Comparison of ENCODE assay signal across 8 mouse cellular contexts in the genomic region with DNA sequence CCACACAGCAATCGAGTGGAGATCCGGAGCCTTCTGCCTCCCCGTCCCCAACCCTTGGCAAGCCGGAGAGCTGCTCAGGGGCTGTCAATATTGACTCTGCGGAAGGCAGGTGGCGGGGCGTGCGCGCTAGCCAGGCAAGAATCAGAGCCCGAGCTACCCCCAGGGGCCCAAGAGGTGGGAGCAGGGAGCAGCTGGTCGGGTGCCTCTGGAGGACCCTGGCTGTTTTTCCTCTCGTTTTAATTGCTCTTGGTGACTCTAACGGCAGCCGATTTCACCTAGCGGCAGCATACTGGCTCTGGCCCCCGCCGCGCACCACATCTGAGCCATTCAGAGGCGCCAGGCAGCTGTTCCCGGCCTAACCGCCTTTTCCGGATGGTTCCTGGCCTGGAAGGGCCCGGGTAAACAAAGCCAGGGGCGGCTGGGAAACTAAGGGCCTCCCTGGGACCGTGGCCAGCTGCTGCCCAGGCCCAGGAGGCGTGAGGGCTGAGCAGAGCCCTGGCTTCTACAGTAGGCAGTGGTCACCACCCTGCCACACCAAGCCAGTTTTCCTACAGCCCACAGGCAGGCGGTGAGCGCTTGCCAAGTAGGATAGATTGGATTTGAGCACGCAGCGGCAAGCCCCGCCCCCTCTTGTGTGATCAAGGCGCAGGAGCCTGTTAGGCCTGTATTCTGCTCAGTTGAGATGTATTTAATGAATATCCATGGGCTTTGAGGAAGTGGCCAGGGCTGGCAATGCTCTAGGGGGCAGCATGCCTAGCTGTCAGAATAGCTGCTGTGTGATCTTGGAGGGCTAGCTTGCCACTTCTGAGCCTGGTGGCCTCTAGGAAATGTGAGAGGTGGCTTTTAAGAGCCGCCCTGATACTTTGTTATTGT.
A peak's percentile ranks its signal among the peaks of the same experiment; 100 is the strongest.
DNase-seq lines count a peak whose midpoint lies in the region; ATAC-seq and TF ChIP-seq lines count a peak whose summit lies in the region.

No protein-coding gene starts in this region.

- TF ChIP-seq EP300 in heart, adult 2 months (IDR thresholded peaks at IDR 0.05; ENCODE audit: insufficient read depth, low read depth, low read length), result no peak; the same call in 1 of the 2 replicates

- H3K9ac ChIP-seq in embryonic facial prominence, embryonic 12.5 days, result peak overlapping the region; percentile 35
- peak overlapping the region; percentile 49 for H3K9ac ChIP-seq in heart, adult 2 months (ENCODE audit: low read depth, low read length)
- H3K9ac ChIP-seq in liver, embryonic 11.5 days (ENCODE audit: low read depth, low read length), result 0 out of 2 replicates have a peak overlapping the region, but pooled peaks have one; percentile 30

- intact Hi-C loops in heart, adult 2 months (cut with DNase I), result loop anchor here (5.0 kb wide), 2 partner anchors 49 to 71 kb away; no protein-coding TSS in a partner anchor

- H3K4me3 ChIP-seq in cerebellum, adult 2 months (replicated peaks; ENCODE audit: insufficient read depth, low read depth, low read length), result no peak overlapping the region
- H3K4me3 ChIP-seq in embryonic facial prominence, embryonic 12.5 days, result 0 out of 2 replicates have a peak overlapping the region, but pooled peaks have one; percentile 4
- peak overlapping the region; percentile 35 for H3K4me3 ChIP-seq in heart, adult 2 months
- H3K4me3 ChIP-seq in kidney, adult 2 months (ENCODE audit: insufficient read depth, low read depth, low read length), result no peak overlapping the region
- no peak overlapping the region for H3K4me3 ChIP-seq in liver, embryonic 11.5 days (ENCODE audit: low read depth, low read length)

- no peaks in the 10 kb centered on the region for H3K27me3 ChIP-seq in cerebellum, adult 2 months (ENCODE audit: control insufficient read depth, insufficient read depth, low read length)
- H3K27me3 ChIP-seq in embryonic facial prominence, embryonic 12.5 days, result no peaks in the 10 kb centered on the region
- H3K27me3 ChIP-seq in heart, adult 2 months (ENCODE audit: control insufficient read depth, insufficient read depth, low read length), result no peaks in the 10 kb centered on the region
- no peaks in the 10 kb centered on the region for H3K27me3 ChIP-seq in kidney, adult 2 months (replicated peaks; ENCODE audit: control insufficient read depth, insufficient read depth, low read length)
- H3K27me3 ChIP-seq in liver, embryonic 11.5 days (replicated peaks; ENCODE audit: control insufficient read depth, insufficient read depth, low read length), result peaks cover 4% of the 10 kb centered on the region; the same call in 1 of the 2 replicates

- no peak for TF ChIP-seq POLR2A in cerebellum, adult 2 months (IDR thresholded peaks at IDR 0.05; ENCODE audit: borderline replicate concordance, insufficient read depth, low read length)
- no peak for TF ChIP-seq POLR2A in heart, adult 2 months (IDR thresholded peaks at IDR 0.05; ENCODE audit: insufficient read depth, low read depth, low read length)
- TF ChIP-seq POLR2A in kidney, adult 2 months (IDR thresholded peaks at IDR 0.05; ENCODE audit: low read depth, low read length), result no peak

- H3K4me1 ChIP-seq in cerebellum, adult 2 months (ENCODE audit: control insufficient read depth, insufficient read depth, low read length), result peaks cover 45% of the 10 kb centered on the region
- peaks cover 77% of the 10 kb centered on the region for H3K4me1 ChIP-seq in embryonic facial prominence, embryonic 12.5 days
- H3K4me1 ChIP-seq in heart, adult 2 months (ENCODE audit: control insufficient read depth, insufficient read depth, low read length), result peaks cover 12% of the 10 kb centered on the region
- H3K4me1 ChIP-seq in kidney, adult 2 months (ENCODE audit: control insufficient read depth, insufficient read depth, low read length), result no peaks in the 10 kb centered on the region
- peaks cover 71% of the 10 kb centered on the region for H3K4me1 ChIP-seq in liver, embryonic 11.5 days (replicated peaks; ENCODE audit: control insufficient read depth, insufficient read depth, low read length)

- peak; percentile 53 to 59 for DNase-seq in cerebellum, adult 2 months
- DNase-seq in heart, adult 2 months, result peak; percentile 84 to 88
- peak; percentile 94 for DNase-seq in kidney, adult 2 months
- peak; percentile 73 for DNase-seq in liver, embryonic 11.5 days (ENCODE audit: low spot score)
- peak; percentile 59 for DNase-seq in testis, postnatal 14 days (ENCODE audit: low spot score)

- no peak overlapping the region for H3K27ac ChIP-seq in cerebellum, adult 2 months (ENCODE audit: insufficient read depth, low read length)
- peak overlapping the region; percentile 93 for H3K27ac ChIP-seq in embryonic facial prominence, embryonic 12.5 days
- peak overlapping the region; percentile 89 for H3K27ac ChIP-seq in heart, adult 2 months
- H3K27ac ChIP-seq in kidney, adult 2 months (ENCODE audit: insufficient read depth, low read depth, low read length), result peak overlapping the region; percentile 76
- H3K27ac ChIP-seq in liver, embryonic 11.5 days (ENCODE audit: low read depth, low read length), result peak overlapping the region; percentile 74

- no peak for ATAC-seq in cerebellum, adult (ENCODE audit: insufficient number of reproducible peaks, low FRiP score, low TSS enrichment)
- peak; percentile 65 for ATAC-seq in embryonic facial prominence, embryonic 12.5 days (ENCODE audit: insufficient number of reproducible peaks, insufficient read depth, low FRiP score, low TSS enrichment)
- peak; percentile 40; the same call in 1 of the 2 replicates for ATAC-seq in liver, embryonic 11.5 days (replicated peaks; ENCODE audit: low FRiP score)
- peak; percentile 76 for ATAC-seq in monocyte, adult 5-6 weeks (replicated peaks; ENCODE audit: insufficient number of reproducible peaks, low FRiP score, low TSS enrichment, poor library complexity, severe bottlenecking)

- peak; percentile 45; the same call in 1 of the 2 replicates for TF ChIP-seq CTCF in cerebellum, adult 2 months (IDR thresholded peaks at IDR 0.05; ENCODE audit: borderline replicate concordance, insufficient read depth, low read depth, low read length)
- TF ChIP-seq CTCF in heart, adult 2 months (IDR thresholded peaks at IDR 0.05), result peak; percentile 44
- TF ChIP-seq CTCF in kidney, adult 2 months (conservative IDR thresholded peaks at IDR 0.05; ENCODE audit: insufficient read depth, insufficient read length, low read depth, low read length), result peak; percentile 43; the same call in 1 of the 2 replicates

- H3K4me2 ChIP-seq in embryonic facial prominence, embryonic 12.5 days (replicated peaks), result peak overlapping the region; percentile 42
- H3K4me2 ChIP-seq in liver, embryonic 11.5 days, result peak overlapping the region; percentile 48

- H3K36me3 ChIP-seq in embryonic facial prominence, embryonic 12.5 days, result no peaks in the 10 kb centered on the region
- no peaks in the 10 kb centered on the region for H3K36me3 ChIP-seq in heart, adult 2 months (ENCODE audit: control insufficient read depth, insufficient read depth, low read length)
- H3K36me3 ChIP-seq in kidney, adult 2 months (ENCODE audit: control insufficient read depth, insufficient read depth, low read length), result no peaks in the 10 kb centered on the region
- H3K36me3 ChIP-seq in liver, embryonic 11.5 days (ENCODE audit: control insufficient read depth, insufficient read depth, low read length), result no peaks in the 10 kb centered on the region

- H3K79me2 ChIP-seq in heart, adult 2 months (replicated peaks; ENCODE audit: control insufficient read depth, insufficient read depth, low read length), result no peaks in the 10 kb centered on the region

- 34% methylated on average over 33 of the region's 33 CpGs for WGBS in cerebellum, adult 2 months
- WGBS in embryonic facial prominence, embryonic 12.5 days, result 3% methylated on average over 33 of the region's 33 CpGs
- 10% methylated on average over 33 of the region's 33 CpGs for WGBS in heart, adult 2 months
- WGBS in kidney, adult 2 months, result 17% methylated on average over 33 of the region's 33 CpGs
- 19% methylated on average over 33 of the region's 33 CpGs for WGBS in liver, embryonic 11.5 days

- no peaks in the 10 kb centered on the region for H3K9me3 ChIP-seq in embryonic facial prominence, embryonic 12.5 days
- H3K9me3 ChIP-seq in liver, embryonic 11.5 days (ENCODE audit: control insufficient read depth, low read length), result no peaks in the 10 kb centered on the region

Comparison
In these comparisons a context has a peak if more than half of its experiments do, and no peak if none do; other contexts are left out.
1. H3K4me3 ChIP-seq: peak in embryonic facial prominence, embryonic 12.5 days (single experiment) and heart, adult 2 months (single experiment); none in cerebellum, adult 2 months (single experiment), kidney, adult 2 months (single experiment) and liver, embryonic 11.5 days (single experiment).
2. Peak in every context shown above with its lines, with median percentiles within 50 percentile points of each other: DNase-seq, CTCF ChIP-seq and H3K9ac ChIP-seq.